Mouse (Mus musculus) ES-Bruce4 (cell line): ENCODE measurements at regions not wholly inside any gene's neighbourhood (a gene's known extent, or its start where the extent isn't known, plus 50 kb on each side); places are given as distances from the start of the nearest gene placed in this dataset.

Experiments used
- CTCF ChIP-seq: IDR thresholded peaks from one replicate; pipeline ENCODE4 v1.8.1; 2011; ENCODE audit warnings: low read depth, low read length
- EP300 ChIP-seq: IDR thresholded peaks from 2 replicates; pipeline ENCODE4 v1.6.1; 2011; ENCODE audit warnings: low read depth, low read length; ENCODE audit not compliant: insufficient read depth
- POLR2A ChIP-seq: IDR thresholded peaks from one replicate; pipeline ENCODE4 v1.8.1; 2011; ENCODE audit warnings: low read length; ENCODE audit not compliant: insufficient read depth

- TF ChIP-seq EP300 (no peak), POLR2A (no peak), CTCF (no peak)
Observed at GRCm38 (mm10) chr13:79037883-79038282, 838.3 kb upstream of the Nr2f1 start.
